Mouse (Mus musculus) neural tube, embryonic 11.5 days (tissue): ENCODE data around the gene Xylt1. TPM values are rescaled to one million over a fixed set of nuclear protein-coding genes. Genes with fewer than 3 reads are reported as not detected.

Experiments used
- ATAC-seq: fragments of 200-750 bp; cut with Nextera tagmentation; 2 replicates; pipeline ENCODE4 v1.8.0; 2017; ENCODE audit warnings: moderate number of reproducible peaks, mild to moderate bottlenecking, moderate TSS enrichment, moderate library complexity; ENCODE audit not compliant: insufficient read depth, low FRiP score, low TSS enrichment
- DNase-seq: peaks from one replicate; pipeline ENCODE4 v3.0.0-alpha.2; 2015; ENCODE audit warnings: low spot score
- H3K27ac ChIP-seq: fragments of 300-500 bp; sonication (generic); 2 replicates; pipeline ENCODE4 v1.5.1; 2014; ENCODE audit warnings: low read depth, mild to moderate bottlenecking, low read length
- H3K27me3 ChIP-seq: fragments of 300-500 bp; sonication (generic); 2 replicates; pipeline ENCODE4 v1.6.1; 2014; ENCODE audit warnings: mild to moderate bottlenecking, low read length, mixed read lengths; ENCODE audit not compliant: control insufficient read depth, insufficient read depth
- H3K36me3 ChIP-seq: fragments of 300-500 bp; sonication (generic); 2 replicates; pipeline ENCODE4 v1.6.1; 2014; ENCODE audit warnings: mild to moderate bottlenecking, low read length, moderate library complexity, mixed read lengths; ENCODE audit not compliant: control insufficient read depth, insufficient read depth
- H3K4me1 ChIP-seq: fragments of 300-500 bp; sonication (generic); 2 replicates; pipeline ENCODE4 v1.6.1; 2014; ENCODE audit warnings: low read length, mixed read lengths; ENCODE audit not compliant: control insufficient read depth, insufficient read depth
- H3K4me2 ChIP-seq: fragments of 300-500 bp; sonication (generic); 2 replicates; pipeline ENCODE4 v1.6.1; 2014; ENCODE audit warnings: low read depth, mild to moderate bottlenecking, moderate library complexity
- H3K4me3 ChIP-seq: fragments of 300-500 bp; sonication (generic); 2 replicates; pipeline ENCODE4 v1.5.1; 2014; ENCODE audit warnings: low read depth, low read length
- H3K9ac ChIP-seq: fragments of 300-500 bp; sonication (generic); 2 replicates; pipeline ENCODE4 v1.6.1; 2014; ENCODE audit warnings: mild to moderate bottlenecking, low read length
- H3K9me3 ChIP-seq: fragments of 300-500 bp; sonication (generic); 2 replicates; pipeline ENCODE4 v1.6.1; 2016; ENCODE audit warnings: low read length; ENCODE audit not compliant: control insufficient read depth
- WGBS: fragments of 180-500 bp; shearing (Covaris S2); extraction: QIAGEN DNeasy Blood & Tissue Kit; methylation state at CpG from one replicate; pipeline ENCODE4 v1.1.7; 2014; 5-methylcytosine and 5-hydroxymethylcytosine counted together
- polyA plus RNA-seq: library from polyadenylated mRNA; unstranded; fragments of >200 nt; fragmentation: Nextera tagmentation; extraction: Ambion mirVana; gene quantifications from 2 replicates; pipeline ENCODE4 v1.2.1, GENCODE M21; 2014

Xylt1 gene
- polyA plus RNA-seq, 1 experiment from 2014 or later = 1.6 TPM

DNA sequence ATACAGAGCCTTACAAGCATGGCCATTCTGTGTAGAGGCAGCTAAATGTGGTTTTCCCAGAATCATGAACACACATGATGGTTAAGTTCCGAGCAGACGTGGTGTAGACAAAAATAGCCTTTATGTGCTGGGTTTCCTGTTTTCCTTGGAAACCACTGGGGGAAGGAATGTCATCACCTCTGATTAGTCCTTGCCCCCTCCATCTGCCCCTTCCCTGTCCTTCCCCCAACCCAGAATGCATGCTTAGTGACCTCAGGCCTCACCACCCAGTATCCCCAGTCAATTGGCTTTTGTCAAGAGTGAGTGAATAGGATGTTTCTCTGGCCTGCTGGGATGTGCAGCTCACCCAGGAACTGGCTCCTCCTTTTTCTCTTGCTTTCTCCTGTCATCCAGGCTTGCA is 93.5 kb downstream of the Xylt1 start:
- H3K4me3 ChIP-seq = no peak overlapping the region
- DNase-seq = peak; percentile 24
- no peaks in the 10 kb centered on the region for H3K27me3 ChIP-seq
- H3K4me1 ChIP-seq = peaks cover 14% of the 10 kb centered on the region; the same call in 1 of the 2 replicates
- no peak overlapping the region for H3K9ac ChIP-seq
- H3K9me3 ChIP-seq = no peaks in the 10 kb centered on the region
- 10% methylated on average over 2 of the region's 2 CpGs for WGBS
- ATAC-seq = peak; percentile 64; the same call in 1 of the 2 replicates
- H3K4me2 ChIP-seq = no peak overlapping the region
- H3K36me3 ChIP-seq = no peaks in the 10 kb centered on the region
- no peak overlapping the region for H3K27ac ChIP-seq

DNA sequence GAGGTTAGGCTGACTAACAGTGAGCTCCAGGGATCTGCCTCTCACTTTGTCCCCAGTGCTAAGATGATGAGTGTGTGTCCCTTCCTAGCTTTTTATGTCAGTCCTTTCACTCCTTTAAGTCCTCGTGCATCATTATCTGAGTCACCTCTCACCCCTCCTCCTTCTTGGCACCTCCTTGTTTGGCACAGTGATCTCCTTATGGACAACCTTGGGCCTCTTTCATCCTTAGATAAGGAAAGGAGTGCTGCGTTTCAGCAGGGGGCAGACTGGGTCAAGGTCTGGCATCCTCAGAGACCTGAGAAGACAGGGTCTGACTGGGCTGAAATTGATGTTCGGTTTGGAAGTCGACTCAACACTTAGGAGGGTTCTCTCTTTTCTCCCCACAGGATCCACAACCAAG is 94.3 kb downstream of the Xylt1 start:
- ATAC-seq (no peak), DNase-seq (no peak)
- H3K4me1 ChIP-seq = peaks cover 14% of the 10 kb centered on the region; the same call in 1 of the 2 replicates
- H3K27me3 ChIP-seq = no peaks in the 10 kb centered on the region
- H3K36me3 ChIP-seq = no peaks in the 10 kb centered on the region
- H3K4me3 ChIP-seq = no peak overlapping the region
- H3K9me3 ChIP-seq = no peaks in the 10 kb centered on the region
- H3K4me2 ChIP-seq = no peak overlapping the region
- 57% methylated on average over 4 of the region's 4 CpGs for WGBS
- no peak overlapping the region for H3K27ac ChIP-seq
- H3K9ac ChIP-seq = no peak overlapping the region

GRCm38 (mm10) chr7:117478937-117479336 is 98.2 kb downstream of the Xylt1 start:
- Histone ChIP-seq H3K4me2 (no peak overlapping the region), H3K9ac (no peak overlapping the region), H3K4me3 (no peak overlapping the region), H3K9me3 (no peaks in the 10 kb centered on the region), H3K4me1 (0 out of 2 replicates have a peak, but pooled peaks cover 4% of the 10 kb centered on the region), H3K27ac (no peak overlapping the region), H3K36me3 (no peaks in the 10 kb centered on the region), H3K27me3 (no peaks in the 10 kb centered on the region)
- ATAC-seq (no peak), DNase-seq (no peak)
- 30% methylated on average over 1 of the region's 1 CpGs for WGBS

DNA sequence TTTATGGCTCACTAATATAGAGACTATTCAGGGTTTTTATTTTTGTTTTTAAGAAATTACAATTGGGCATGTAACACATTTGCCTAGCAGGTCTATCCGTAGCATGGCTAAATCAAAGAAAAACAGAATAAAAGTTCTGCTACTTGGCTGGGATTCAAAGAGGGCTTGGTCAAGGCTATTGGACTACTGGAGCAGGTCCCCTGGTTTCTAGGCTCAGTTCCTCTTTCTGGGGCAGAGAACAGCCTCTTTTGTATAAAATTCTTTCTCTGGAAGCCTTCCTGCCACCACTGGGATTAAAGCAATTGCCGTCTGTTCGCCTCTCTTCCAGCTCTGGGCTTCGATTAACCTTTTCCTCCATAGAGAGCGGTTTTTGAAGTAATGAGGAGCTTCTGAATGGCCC is 100.1 kb downstream of the Xylt1 start:
- 89% methylated on average over 5 of the region's 5 CpGs for WGBS
- no peak overlapping the region for H3K9ac ChIP-seq
- H3K4me3 ChIP-seq = no peak overlapping the region
- ATAC-seq (no peak), DNase-seq (no peak)
- H3K9me3 ChIP-seq = no peaks in the 10 kb centered on the region
- no peaks in the 10 kb centered on the region for H3K27me3 ChIP-seq
- no peaks in the 10 kb centered on the region for H3K36me3 ChIP-seq
- no peak overlapping the region for H3K27ac ChIP-seq
- H3K4me1 ChIP-seq = no peaks in the 10 kb centered on the region
- no peak overlapping the region for H3K4me2 ChIP-seq

DNA sequence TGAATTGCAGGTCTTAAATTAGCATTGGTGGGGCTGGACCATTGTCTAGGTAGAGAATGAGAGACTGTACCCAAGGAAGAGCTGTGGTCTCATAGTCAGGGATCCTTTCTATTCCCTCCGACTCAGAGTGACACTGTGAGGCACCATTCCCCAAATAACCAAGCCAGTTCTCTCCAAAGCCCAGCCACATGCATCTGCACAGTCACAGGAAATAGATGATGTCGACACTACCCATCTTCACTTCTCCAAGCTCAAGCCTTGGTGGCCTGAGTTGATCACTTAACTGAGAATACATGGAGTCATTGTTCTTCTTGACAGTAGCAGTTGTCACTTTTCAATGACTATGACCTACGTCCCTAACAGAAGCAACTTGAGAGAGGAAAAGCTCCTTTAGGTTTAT is 100.6 kb downstream of the Xylt1 start:
- 88% methylated on average over 3 of the region's 3 CpGs for WGBS
- Histone ChIP-seq H3K4me3 (no peak overlapping the region), H3K9me3 (no peaks in the 10 kb centered on the region), H3K27ac (no peak overlapping the region), H3K36me3 (no peaks in the 10 kb centered on the region), H3K4me2 (no peak overlapping the region), H3K4me1 (no peaks in the 10 kb centered on the region), H3K9ac (no peak overlapping the region), H3K27me3 (no peaks in the 10 kb centered on the region)
- ATAC-seq (no peak), DNase-seq (no peak)

- Histone ChIP-seq H3K27ac (no peak overlapping the region), H3K4me2 (no peak overlapping the region), H3K4me1 (no peaks in the 10 kb centered on the region), H3K9ac (no peak overlapping the region), H3K9me3 (no peaks in the 10 kb centered on the region), H3K27me3 (no peaks in the 10 kb centered on the region), H3K36me3 (no peaks in the 10 kb centered on the region), H3K4me3 (no peak overlapping the region)
- 71% methylated on average over 2 of the region's 2 CpGs for WGBS
- DNase-seq (no peak), ATAC-seq (no peak)
Measured at GRCm38 (mm10) chr7:117482701-117483100, 101.9 kb downstream of the Xylt1 start.

- 67% methylated on average over 2 of the region's 2 CpGs for WGBS
- ATAC-seq (no peak), DNase-seq (no peak)
- Histone ChIP-seq H3K9me3 (no peaks in the 10 kb centered on the region), H3K27me3 (no peaks in the 10 kb centered on the region), H3K4me3 (no peak overlapping the region), H3K4me2 (no peak overlapping the region), H3K36me3 (no peaks in the 10 kb centered on the region), H3K9ac (no peak overlapping the region), H3K27ac (no peak overlapping the region), H3K4me1 (no peaks in the 10 kb centered on the region)
Measured at GRCm38 (mm10) chr7:117484589-117484988, 103.8 kb downstream of the Xylt1 start.

- no peaks in the 10 kb centered on the region for H3K36me3 ChIP-seq
- H3K27ac ChIP-seq = no peak overlapping the region
- H3K4me2 ChIP-seq = no peak overlapping the region
- H3K4me1 ChIP-seq = no peaks in the 10 kb centered on the region
- H3K4me3 ChIP-seq = no peak overlapping the region
- WGBS = 94% methylated on average over 7 of the region's 7 CpGs
- H3K27me3 ChIP-seq = no peaks in the 10 kb centered on the region
- no peaks in the 10 kb centered on the region for H3K9me3 ChIP-seq
- DNase-seq = no peak
- no peak for ATAC-seq
- H3K9ac ChIP-seq = no peak overlapping the region
Measured at GRCm38 (mm10) chr7:117484989-117485536, 104.3 kb downstream of the Xylt1 start.

- no peak for DNase-seq
- no peak overlapping the region for H3K27ac ChIP-seq
- H3K9me3 ChIP-seq = no peaks in the 10 kb centered on the region
- H3K4me2 ChIP-seq = no peak overlapping the region
- H3K27me3 ChIP-seq = no peaks in the 10 kb centered on the region
- 84% methylated on average over 7 of the region's 7 CpGs for WGBS
- H3K9ac ChIP-seq = no peak overlapping the region
- H3K4me3 ChIP-seq = no peak overlapping the region
- no peak for ATAC-seq
- no peaks in the 10 kb centered on the region for H3K4me1 ChIP-seq
- H3K36me3 ChIP-seq = no peaks in the 10 kb centered on the region
Measured at GRCm38 (mm10) chr7:117486425-117487172, 105.8 kb downstream of the Xylt1 start.
